Mouse (Mus musculus): ENCODE measurements around the gene H2-DMa. TPM values are rescaled to one million over a fixed set of nuclear protein-coding genes. Genes with fewer than 3 reads are reported as not detected.
A peak's percentile ranks its signal among the peaks of the same experiment; 100 is the strongest.

The H2-DMa gene
- polyA plus RNA-seq, 1 experiment from 2014 or later = 15.2 TPM

DNA sequence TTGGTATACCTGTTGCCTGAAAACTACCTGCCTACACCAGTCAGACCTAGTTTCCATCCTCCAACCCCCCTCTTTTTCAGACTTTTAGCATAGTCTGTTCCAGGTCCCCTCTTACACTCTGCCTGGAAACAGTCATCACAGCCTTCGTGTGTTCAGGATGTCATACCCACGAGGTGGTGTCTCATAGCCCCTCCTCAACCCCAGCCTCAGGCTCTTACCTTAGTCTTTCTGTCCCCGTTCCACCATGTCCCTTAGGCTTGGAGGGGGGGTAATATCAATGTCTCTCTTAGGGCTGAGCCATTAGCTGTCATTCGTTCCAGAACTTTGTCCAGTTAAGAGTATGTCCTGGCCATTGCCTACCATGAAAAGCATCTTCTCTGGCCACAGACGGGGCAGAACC, 18.2 kb upstream of the H2-DMa start:
- H3K4me3 ChIP-seq (ENCODE audit: low read depth, low read length) = no peak overlapping the region
- H3K4me2 ChIP-seq (replicated peaks; ENCODE audit: low read depth) = no peak overlapping the region
- H3K36me3 ChIP-seq (ENCODE audit: control insufficient read depth, insufficient read depth) = no peaks in the 10 kb centered on the region
- 0 out of 2 replicates have a peak, but pooled peaks cover 7% of the 10 kb centered on the region for H3K4me1 ChIP-seq (replicated peaks; ENCODE audit: control insufficient read depth, insufficient read depth, low read length)
- no peak overlapping the region for H3K9ac ChIP-seq (ENCODE audit: low read depth, low read length)
- no peak for TF ChIP-seq CTCF (IDR thresholded peaks at IDR 0.05; ENCODE audit: low read depth)
- WGBS = 30% methylated on average over 5 of the region's 5 CpGs
- no peak for ATAC-seq
- no peaks in the 10 kb centered on the region for H3K9me3 ChIP-seq (ENCODE audit: control insufficient read depth)
- H3K27me3 ChIP-seq (replicated peaks; ENCODE audit: control insufficient read depth, insufficient read depth, low read length) = no peaks in the 10 kb centered on the region
- no peak overlapping the region for H3K27ac ChIP-seq (ENCODE audit: low read depth, low read length)

DNA sequence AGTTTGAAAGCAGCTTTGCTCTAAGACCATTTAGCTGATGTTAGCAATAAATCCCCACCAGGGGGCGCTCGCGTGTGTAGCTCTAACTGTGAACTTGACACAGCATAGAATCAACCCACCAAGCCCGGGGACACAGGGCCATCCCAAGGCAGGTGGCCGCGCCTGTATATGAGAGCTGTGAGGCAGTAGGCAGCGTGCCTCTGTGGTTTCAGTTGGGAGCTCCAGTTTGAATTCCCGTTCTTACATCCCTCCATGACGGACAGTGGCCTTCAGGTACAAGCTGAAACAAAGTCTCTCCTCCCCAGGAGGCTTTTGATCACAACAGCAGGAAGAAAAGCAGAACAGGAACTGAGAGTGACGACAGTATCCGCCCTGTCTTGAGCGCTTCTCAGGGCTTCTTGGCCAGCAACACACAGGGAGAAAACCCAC, 17.7 kb upstream of the H2-DMa start:
- Histone ChIP-seq H3K4me2 (replicated peaks; ENCODE audit: low read depth) (peak overlapping the region; percentile 54), H3K4me3 (ENCODE audit: low read depth, low read length) (0 out of 2 replicates have a peak overlapping the region, but pooled peaks have one; percentile 11), H3K9me3 (ENCODE audit: control insufficient read depth) (no peaks in the 10 kb centered on the region), H3K27me3 (replicated peaks; ENCODE audit: control insufficient read depth, insufficient read depth, low read length) (no peaks in the 10 kb centered on the region), H3K36me3 (ENCODE audit: control insufficient read depth, insufficient read depth) (no peaks in the 10 kb centered on the region), H3K9ac (ENCODE audit: low read depth, low read length) (no peak overlapping the region), H3K27ac (ENCODE audit: low read depth, low read length) (no peak overlapping the region), H3K4me1 (replicated peaks; ENCODE audit: control insufficient read depth, insufficient read depth, low read length) (0 out of 2 replicates have a peak, but pooled peaks cover 7% of the 10 kb centered on the region)
- peak; percentile 92 for TF ChIP-seq CTCF (IDR thresholded peaks at IDR 0.05; ENCODE audit: low read depth)
- WGBS = 9% methylated on average over 12 of the region's 12 CpGs
- ATAC-seq = peak; percentile 68

DNA sequence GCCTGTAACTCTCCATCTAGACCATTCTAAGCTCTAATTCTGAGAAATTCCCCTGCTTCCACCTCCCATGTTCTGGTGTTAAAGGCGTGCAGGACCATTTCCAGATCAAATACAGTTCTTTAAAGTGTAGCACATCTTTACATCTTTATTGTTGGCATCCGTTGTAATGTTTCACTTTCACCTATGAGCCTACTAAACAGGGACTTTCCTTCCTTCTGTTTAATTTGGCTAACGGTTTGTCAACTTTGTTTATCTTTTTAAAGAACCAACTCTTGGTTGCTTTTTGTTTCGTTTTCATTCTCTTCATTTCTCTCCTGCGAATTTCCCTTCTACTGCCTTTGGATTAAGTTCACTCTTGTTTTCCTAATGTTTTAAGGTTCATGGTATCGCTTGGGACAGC, 16.5 kb upstream of the H2-DMa start:
- H3K4me2 ChIP-seq (replicated peaks; ENCODE audit: low read depth) = no peak overlapping the region
- no peak overlapping the region for H3K4me3 ChIP-seq (ENCODE audit: low read depth, low read length)
- H3K27me3 ChIP-seq (replicated peaks; ENCODE audit: control insufficient read depth, insufficient read depth, low read length) = no peaks in the 10 kb centered on the region
- WGBS = 53% methylated on average over 6 of the region's 6 CpGs
- H3K4me1 ChIP-seq (replicated peaks; ENCODE audit: control insufficient read depth, insufficient read depth, low read length) = 0 out of 2 replicates have a peak, but pooled peaks cover 7% of the 10 kb centered on the region
- TF ChIP-seq CTCF (IDR thresholded peaks at IDR 0.05; ENCODE audit: low read depth) = no peak
- no peaks in the 10 kb centered on the region for H3K36me3 ChIP-seq (ENCODE audit: control insufficient read depth, insufficient read depth)
- no peak overlapping the region for H3K9ac ChIP-seq (ENCODE audit: low read depth, low read length)
- H3K27ac ChIP-seq (ENCODE audit: low read depth, low read length) = no peak overlapping the region
- no peak for ATAC-seq
- no peaks in the 10 kb centered on the region for H3K9me3 ChIP-seq (ENCODE audit: control insufficient read depth)

DNA sequence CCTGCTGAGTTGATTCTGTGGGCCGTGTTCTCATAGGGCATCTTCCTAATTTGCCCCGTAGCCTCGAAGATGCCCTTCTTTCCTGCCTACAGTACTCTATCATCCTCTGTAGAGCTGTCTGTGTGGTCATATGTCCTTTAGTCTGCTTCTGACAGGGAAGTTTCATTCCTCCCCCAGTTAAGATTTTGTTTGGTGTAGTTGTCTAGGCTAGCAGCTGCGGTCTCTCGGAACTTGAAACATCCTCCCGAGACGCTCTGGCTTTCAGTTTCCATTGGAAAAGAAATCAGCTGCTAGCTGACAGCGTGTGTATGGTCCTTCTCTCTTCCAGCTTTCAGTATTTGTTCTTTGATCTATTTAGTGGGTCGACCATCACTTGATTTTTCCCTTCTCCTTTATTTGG, 14.5 kb upstream of the H2-DMa start:
- Histone ChIP-seq H3K9me3 (ENCODE audit: control insufficient read depth) (no peaks in the 10 kb centered on the region), H3K27ac (ENCODE audit: low read depth, low read length) (no peak overlapping the region), H3K4me1 (replicated peaks; ENCODE audit: control insufficient read depth, insufficient read depth, low read length) (0 out of 2 replicates have a peak, but pooled peaks cover 3% of the 10 kb centered on the region), H3K36me3 (ENCODE audit: control insufficient read depth, insufficient read depth) (peaks cover 6% of the 10 kb centered on the region; the same call in 1 of the 2 replicates), H3K27me3 (replicated peaks; ENCODE audit: control insufficient read depth, insufficient read depth, low read length) (no peaks in the 10 kb centered on the region), H3K4me3 (ENCODE audit: low read depth, low read length) (no peak overlapping the region), H3K4me2 (replicated peaks; ENCODE audit: low read depth) (no peak overlapping the region), H3K9ac (ENCODE audit: low read depth, low read length) (no peak overlapping the region)
- ATAC-seq = no peak
- WGBS = 75% methylated on average over 9 of the region's 9 CpGs
- no peak for TF ChIP-seq CTCF (IDR thresholded peaks at IDR 0.05; ENCODE audit: low read depth)

DNA sequence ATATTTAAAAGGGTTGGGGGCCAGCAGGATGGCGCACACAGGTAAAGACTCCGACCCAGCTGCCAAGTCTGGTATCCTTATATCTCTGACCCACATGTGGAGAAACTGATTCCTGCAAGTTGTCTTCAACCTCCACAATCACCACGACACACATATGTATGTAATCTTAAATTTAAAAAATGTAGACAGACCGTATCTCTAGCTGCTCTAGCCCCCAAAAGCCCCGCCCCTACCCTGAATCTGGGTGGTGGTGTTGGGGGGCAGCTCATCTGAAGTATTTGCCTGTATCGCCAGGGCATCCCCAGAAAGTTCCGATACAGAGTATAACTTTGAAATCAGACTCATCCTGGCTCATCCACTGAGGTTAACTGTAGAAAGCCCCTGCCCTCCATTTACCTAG, 12.8 kb upstream of the H2-DMa start:
- H3K4me2 ChIP-seq (replicated peaks; ENCODE audit: low read depth) = no peak overlapping the region
- no peak for TF ChIP-seq CTCF (IDR thresholded peaks at IDR 0.05; ENCODE audit: low read depth)
- peaks cover 20% of the 10 kb centered on the region for H3K36me3 ChIP-seq (ENCODE audit: control insufficient read depth, insufficient read depth)
- no peaks in the 10 kb centered on the region for H3K27me3 ChIP-seq (replicated peaks; ENCODE audit: control insufficient read depth, insufficient read depth, low read length)
- no peak overlapping the region for H3K27ac ChIP-seq (ENCODE audit: low read depth, low read length)
- 0 out of 2 replicates have a peak, but pooled peaks cover 2% of the 10 kb centered on the region for H3K4me1 ChIP-seq (replicated peaks; ENCODE audit: control insufficient read depth, insufficient read depth, low read length)
- WGBS = 85% methylated on average over 7 of the region's 7 CpGs
- no peak overlapping the region for H3K4me3 ChIP-seq (ENCODE audit: low read depth, low read length)
- H3K9me3 ChIP-seq (ENCODE audit: control insufficient read depth) = no peaks in the 10 kb centered on the region
- ATAC-seq = no peak
- H3K9ac ChIP-seq (ENCODE audit: low read depth, low read length) = no peak overlapping the region

DNA sequence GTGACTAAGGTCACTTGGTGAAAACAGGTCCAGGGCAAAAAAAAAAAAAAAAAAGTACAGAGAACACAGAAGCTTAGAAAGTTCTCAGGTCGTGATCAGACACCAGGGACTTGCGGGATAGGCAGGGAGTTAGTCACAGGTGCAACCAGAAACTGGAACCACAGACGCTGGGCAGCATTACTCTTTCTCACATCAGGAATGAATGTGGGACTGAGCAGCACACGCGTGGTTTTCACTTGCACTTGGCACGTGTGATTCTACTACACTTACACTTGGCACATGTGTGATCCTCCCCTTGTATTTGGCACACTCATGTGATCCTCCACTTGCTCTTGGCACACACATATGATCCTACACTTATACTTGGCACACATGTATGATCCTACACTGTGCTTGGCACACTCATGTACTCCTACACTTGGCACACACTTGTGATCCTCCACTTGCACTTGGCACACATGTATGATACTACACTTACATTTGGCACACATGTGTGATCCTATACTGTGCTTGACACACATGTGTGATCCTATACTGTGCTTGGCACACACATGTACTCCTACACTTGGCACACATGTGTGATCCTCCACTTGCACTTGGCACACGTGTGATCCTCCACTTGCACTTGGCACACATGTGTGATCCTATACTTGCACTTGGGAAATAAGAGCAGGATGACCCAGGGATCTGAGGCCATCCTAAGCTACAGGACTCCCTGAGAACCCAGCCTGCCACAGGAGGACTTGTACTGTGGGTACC, 12.1 kb upstream of the H2-DMa start:
- no peaks in the 10 kb centered on the region for H3K27me3 ChIP-seq (replicated peaks; ENCODE audit: control insufficient read depth, insufficient read depth, low read length)
- no peak for TF ChIP-seq CTCF (IDR thresholded peaks at IDR 0.05; ENCODE audit: low read depth)
- no peak overlapping the region for H3K4me3 ChIP-seq (ENCODE audit: low read depth, low read length)
- H3K4me1 ChIP-seq (replicated peaks; ENCODE audit: control insufficient read depth, insufficient read depth, low read length) = no peaks in the 10 kb centered on the region
- H3K27ac ChIP-seq (ENCODE audit: low read depth, low read length) = no peak overlapping the region
- no peak for ATAC-seq
- no peaks in the 10 kb centered on the region for H3K9me3 ChIP-seq (ENCODE audit: control insufficient read depth)
- H3K9ac ChIP-seq (ENCODE audit: low read depth, low read length) = no peak overlapping the region
- H3K4me2 ChIP-seq (replicated peaks; ENCODE audit: low read depth) = no peak overlapping the region
- H3K36me3 ChIP-seq (ENCODE audit: control insufficient read depth, insufficient read depth) = peaks cover 27% of the 10 kb centered on the region
- 77% methylated on average over 7 of the region's 7 CpGs for WGBS
